Mouse (Mus musculus): ENCODE measurements around the gene Marc1. TPM values are rescaled to one million over a fixed set of nuclear protein-coding genes. Genes with fewer than 3 reads are reported as not detected.
A peak's percentile ranks its signal among the peaks of the same experiment; 100 is the strongest.

Marc1 gene
- polyA plus RNA-seq, 2 experiments = 10.3 to 22.6 TPM

GRCm38 (mm10) chr1:184793163-184793876, 17.8 kb downstream of the Marc1 start:
- no peak overlapping the region for H3K4me3 ChIP-seq (ENCODE audit: insufficient read depth in 1 of 2, low read depth in 2 of 2, low read length in 2 of 2)
- H3K36me3 ChIP-seq (replicated peaks; ENCODE audit: control insufficient read depth, insufficient read depth, low read depth) = no peaks in the 10 kb centered on the region
- no peak for TF ChIP-seq EP300 (IDR thresholded peaks at IDR 0.05; ENCODE audit: low read depth)
- TF ChIP-seq CTCF (IDR thresholded peaks at IDR 0.05; ENCODE audit: low read depth) = peak; percentile 75
- H3K27ac ChIP-seq = no peak overlapping the region
- DNase-seq (ENCODE audit: low read depth in 3 of 3, low spot score in 3 of 3) (peak in 1 of 3 experiments; percentile 31), ATAC-seq (ENCODE audit: insufficient read depth) (peak; percentile 56; the same call in 1 of the 2 replicates)
- peak overlapping the region; percentile 19 for H3K4me2 ChIP-seq (ENCODE audit: low read depth)
- H3K4me1 ChIP-seq (replicated peaks; ENCODE audit: control insufficient read depth in 2 of 2, insufficient read depth in 2 of 2, low read length in 1 of 2) = no peaks in the 10 kb centered on the region
- H3K9ac ChIP-seq (replicated peaks) = no peak overlapping the region
- WGBS (ENCODE audit: insufficient replicate concordance) = 17% methylated on average over 27 of the region's 27 CpGs
- H3K9me3 ChIP-seq (ENCODE audit: control insufficient read depth, low read length) = no peaks in the 10 kb centered on the region
- H3K27me3 ChIP-seq (ENCODE audit: control insufficient read depth, insufficient read depth, low read length) = no peaks in the 10 kb centered on the region

- H3K4me1 ChIP-seq (replicated peaks; ENCODE audit: control insufficient read depth in 2 of 2, insufficient read depth in 2 of 2, low read length in 1 of 2) = peaks cover 0 to 5% of the 10 kb centered on the region in 2 experiments; a peak in 2 of 4 replicates
- no peak overlapping the region for H3K4me3 ChIP-seq (ENCODE audit: insufficient read depth in 1 of 2, low read depth in 2 of 2, low read length in 2 of 2)
- H3K36me3 ChIP-seq (replicated peaks; ENCODE audit: control insufficient read depth, insufficient read depth, low read depth) = no peaks in the 10 kb centered on the region
- no peak for TF ChIP-seq EP300 (IDR thresholded peaks at IDR 0.05; ENCODE audit: low read depth)
- TF ChIP-seq CTCF (IDR thresholded peaks at IDR 0.05; ENCODE audit: low read depth) = peak; percentile 78
- no peak overlapping the region for H3K9ac ChIP-seq (replicated peaks)
- H3K4me2 ChIP-seq (ENCODE audit: low read depth) = no peak overlapping the region
- H3K27me3 ChIP-seq (ENCODE audit: control insufficient read depth, insufficient read depth, low read length) = no peaks in the 10 kb centered on the region
- 5% methylated on average over 2 of the region's 2 CpGs for WGBS (ENCODE audit: insufficient replicate concordance)
- no peaks in the 10 kb centered on the region for H3K9me3 ChIP-seq (ENCODE audit: control insufficient read depth, low read length)
- H3K27ac ChIP-seq = no peak overlapping the region
- DNase-seq (ENCODE audit: low read depth in 3 of 3, low spot score in 3 of 3) (peak in 1 of 3 experiments; percentile 54), ATAC-seq (ENCODE audit: insufficient read depth) (no peak)
Observed at GRCm38 (mm10) chr1:184791109-184791508, 20.0 kb downstream of the Marc1 start.

GRCm38 (mm10) chr1:184786376-184787151, 24.5 kb downstream of the Marc1 start:
- 41% methylated on average over 13 of the region's 13 CpGs for WGBS (ENCODE audit: insufficient replicate concordance)
- Histone ChIP-seq H3K9me3 (ENCODE audit: control insufficient read depth, low read length) (no peaks in the 10 kb centered on the region), H3K4me3 (ENCODE audit: insufficient read depth in 1 of 2, low read depth in 2 of 2, low read length in 2 of 2) (no peak overlapping the region), H3K4me2 (ENCODE audit: low read depth) (no peak overlapping the region), H3K27ac (no peak overlapping the region), H3K4me1 (replicated peaks; ENCODE audit: control insufficient read depth in 2 of 2, insufficient read depth in 2 of 2, low read length in 1 of 2) (peaks cover 0 to 18% of the 10 kb centered on the region in 2 experiments; a peak in 3 of 4 replicates), H3K9ac (replicated peaks) (no peak overlapping the region), H3K27me3 (ENCODE audit: control insufficient read depth, insufficient read depth, low read length) (no peaks in the 10 kb centered on the region), H3K36me3 (replicated peaks; ENCODE audit: control insufficient read depth, insufficient read depth, low read depth) (no peaks in the 10 kb centered on the region)
- DNase-seq (ENCODE audit: low read depth in 3 of 3, low spot score in 3 of 3) (peak in 1 of 3 experiments; percentile 33), ATAC-seq (ENCODE audit: insufficient read depth) (peak; percentile 43; the same call in 1 of the 2 replicates)
- TF ChIP-seq EP300 (IDR thresholded peaks at IDR 0.05; ENCODE audit: low read depth) (peak; percentile 53; the same call in 1 of the 2 replicates), CTCF (IDR thresholded peaks at IDR 0.05; ENCODE audit: low read depth) (peak; percentile 72)

GRCm38 (mm10) chr1:184783641-184784040, 27.5 kb downstream of the Marc1 start:
- Histone ChIP-seq H3K36me3 (replicated peaks; ENCODE audit: control insufficient read depth, insufficient read depth, low read depth) (no peaks in the 10 kb centered on the region), H3K9ac (replicated peaks) (no peak overlapping the region), H3K27ac (no peak overlapping the region), H3K4me1 (replicated peaks; ENCODE audit: control insufficient read depth in 2 of 2, insufficient read depth in 2 of 2, low read length in 1 of 2) (peaks cover 7 to 36% of the 10 kb centered on the region in 2 experiments), H3K9me3 (ENCODE audit: control insufficient read depth, low read length) (no peaks in the 10 kb centered on the region), H3K4me3 (ENCODE audit: insufficient read depth in 1 of 2, low read depth in 2 of 2, low read length in 2 of 2) (no peak overlapping the region), H3K27me3 (ENCODE audit: control insufficient read depth, insufficient read depth, low read length) (no peaks in the 10 kb centered on the region), H3K4me2 (ENCODE audit: low read depth) (no peak overlapping the region)
- ATAC-seq (ENCODE audit: insufficient read depth) = no peak
- 39% methylated on average over 4 of the region's 4 CpGs for WGBS (ENCODE audit: insufficient replicate concordance)
- no peak for DNase-seq (ENCODE audit: low read depth in 3 of 3, low spot score in 3 of 3)
- no peak for TF ChIP-seq EP300 (IDR thresholded peaks at IDR 0.05; ENCODE audit: low read depth)
- TF ChIP-seq CTCF (IDR thresholded peaks at IDR 0.05; ENCODE audit: low read depth) = no peak

GRCm38 (mm10) chr1:184782161-184782513, 29.0 kb downstream of the Marc1 start:
- H3K27ac ChIP-seq = no peak overlapping the region
- no peaks in the 10 kb centered on the region for H3K9me3 ChIP-seq (ENCODE audit: control insufficient read depth, low read length)
- H3K4me3 ChIP-seq (ENCODE audit: insufficient read depth in 1 of 2, low read depth in 2 of 2, low read length in 2 of 2) = no peak overlapping the region
- no peaks in the 10 kb centered on the region for H3K27me3 ChIP-seq (ENCODE audit: control insufficient read depth, insufficient read depth, low read length)
- no peak for TF ChIP-seq CTCF (IDR thresholded peaks at IDR 0.05; ENCODE audit: low read depth)
- TF ChIP-seq EP300 (IDR thresholded peaks at IDR 0.05; ENCODE audit: low read depth) = no peak
- no peak overlapping the region for H3K9ac ChIP-seq (replicated peaks)
- 64% methylated on average over 14 of the region's 14 CpGs for WGBS (ENCODE audit: insufficient replicate concordance)
- H3K4me1 ChIP-seq (replicated peaks; ENCODE audit: control insufficient read depth in 2 of 2, insufficient read depth in 2 of 2, low read length in 1 of 2) = peaks cover 7 to 38% of the 10 kb centered on the region in 2 experiments
- no peak overlapping the region for H3K4me2 ChIP-seq (ENCODE audit: low read depth)
- H3K36me3 ChIP-seq (replicated peaks; ENCODE audit: control insufficient read depth, insufficient read depth, low read depth) = no peaks in the 10 kb centered on the region
- ATAC-seq (ENCODE audit: insufficient read depth) = no peak
- no peak for DNase-seq (ENCODE audit: low read depth in 3 of 3, low spot score in 3 of 3)
